Mouse (Mus musculus) megakaryocyte, embryonic 14.5 days (primary cell): ENCODE results near the gene Otulin.

Experiments
- FLI1 ChIP-seq: IDR thresholded peaks from 2 replicates; pipeline ENCODE4 v1.6.1; 2012; ENCODE audit warnings: low read length, inconsistent platforms, mixed read lengths
- GATA1 ChIP-seq: IDR thresholded peaks from 3 replicates; pipeline ENCODE4 v1.6.1; 2012; ENCODE audit warnings: mixed read lengths, low read length, inconsistent platforms, borderline replicate concordance

- TF ChIP-seq GATA1 (no peak), FLI1 (no peak)
Measured at GRCm38 (mm10) chr15:27579853-27580252, 50.6 kb downstream of the Otulin start.
